Mouse (Mus musculus): ENCODE measurements around the gene Nhlrc1.

Nhlrc1 gene

GRCm38 (mm10) chr13:47013740-47014139 lies 910 bp downstream of the Nhlrc1 start:
- no peak for DNase-seq (ENCODE audit: low spot score in 2 of 2)

- no peak for DNase-seq (ENCODE audit: low spot score in 2 of 2)
Measured at GRCm38 (mm10) chr13:47001590-47001989, 13.1 kb downstream of the Nhlrc1 start.

GRCm38 (mm10) chr13:46999498-46999897 lies 15.2 kb downstream of the Nhlrc1 start:
- DNase-seq (ENCODE audit: low spot score in 2 of 2): no peak

DNA sequence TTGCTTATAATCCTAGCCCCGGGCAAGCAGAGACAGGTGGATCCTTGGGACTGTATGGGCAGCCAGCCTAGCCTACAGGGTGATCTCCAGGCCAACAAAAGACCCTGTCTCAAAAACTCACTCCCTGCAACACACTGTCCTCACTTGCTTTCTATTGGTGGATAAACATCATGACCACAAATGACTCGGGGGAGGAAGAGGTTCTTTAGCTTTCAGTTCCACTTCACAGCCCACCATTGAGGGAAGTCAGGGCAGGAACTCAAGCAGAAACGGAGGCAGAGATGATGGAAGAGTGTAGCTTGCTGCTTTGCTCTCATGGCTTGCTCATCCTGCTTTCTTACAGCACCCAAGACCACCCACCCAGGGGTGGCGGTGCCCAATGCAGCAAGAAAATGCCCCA lies 17.3 kb downstream of the Nhlrc1 start:
- no peak for DNase-seq (ENCODE audit: low spot score in 2 of 2)

GRCm38 (mm10) chr13:46993274-46993551 lies 21.4 kb downstream of the Nhlrc1 start:
- DNase-seq (ENCODE audit: low spot score in 2 of 2): no peak

DNA sequence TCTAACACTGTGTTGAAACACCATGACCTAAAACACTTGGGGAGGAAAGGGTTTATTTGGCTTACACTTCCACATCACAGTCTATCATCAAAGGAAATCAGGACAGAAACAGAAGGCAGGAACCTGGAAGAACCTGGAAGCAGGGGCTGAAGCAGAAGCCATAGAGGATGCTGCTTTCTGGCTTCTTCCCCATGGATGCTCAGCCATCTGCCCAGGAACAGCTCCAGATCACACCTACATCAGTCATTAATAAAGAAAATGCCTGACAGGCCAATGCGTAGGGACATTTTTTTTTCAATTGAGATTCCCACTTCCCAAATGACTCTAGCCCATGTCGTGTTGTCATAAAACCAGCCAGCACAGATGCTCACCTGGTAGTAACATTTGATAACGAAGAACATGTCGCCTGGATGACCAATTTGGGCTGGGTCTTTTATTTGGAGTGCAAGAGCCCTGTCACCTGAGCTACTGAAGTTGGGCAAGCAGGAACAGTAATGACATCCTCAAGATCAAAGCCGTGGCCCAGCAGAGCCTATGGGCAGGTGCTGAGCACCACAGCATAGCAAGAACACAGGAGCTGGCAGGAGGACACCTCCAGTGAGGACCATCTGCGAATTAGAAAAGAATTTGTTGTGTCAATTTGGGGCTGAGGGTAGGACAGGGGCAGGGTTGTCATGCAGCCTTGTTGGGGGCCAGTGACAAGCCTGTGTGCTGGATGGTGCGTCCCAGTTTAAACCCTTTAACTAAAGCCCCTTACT lies 22.0 kb downstream of the Nhlrc1 start:
- DNase-seq (ENCODE audit: low spot score in 2 of 2): no peak

- DNase-seq (ENCODE audit: low spot score in 2 of 2): no peak
Measured at GRCm38 (mm10) chr13:46990376-46991011, 24.2 kb downstream of the Nhlrc1 start.

DNA sequence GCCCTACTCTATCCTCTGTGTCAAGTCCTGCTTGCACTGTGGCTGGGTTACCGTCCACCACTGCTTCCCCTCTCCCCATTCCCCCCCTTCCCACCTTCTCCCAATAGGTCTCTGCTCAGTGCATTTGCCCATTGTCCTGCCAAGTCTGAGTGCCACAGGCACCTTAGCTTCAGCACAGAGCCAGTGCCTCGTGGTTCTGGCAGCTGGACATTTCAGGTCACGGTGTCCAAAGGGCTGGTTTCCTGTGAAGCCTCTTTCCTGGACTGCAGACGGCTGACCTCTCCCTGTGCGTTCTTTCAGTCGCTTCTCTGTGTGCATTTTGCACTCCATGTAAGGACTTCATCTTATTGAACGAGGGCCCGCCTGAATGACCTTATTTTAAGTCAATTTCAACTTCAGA lies 26.7 kb downstream of the Nhlrc1 start:
- no peak for DNase-seq (ENCODE audit: low spot score in 2 of 2)

DNA sequence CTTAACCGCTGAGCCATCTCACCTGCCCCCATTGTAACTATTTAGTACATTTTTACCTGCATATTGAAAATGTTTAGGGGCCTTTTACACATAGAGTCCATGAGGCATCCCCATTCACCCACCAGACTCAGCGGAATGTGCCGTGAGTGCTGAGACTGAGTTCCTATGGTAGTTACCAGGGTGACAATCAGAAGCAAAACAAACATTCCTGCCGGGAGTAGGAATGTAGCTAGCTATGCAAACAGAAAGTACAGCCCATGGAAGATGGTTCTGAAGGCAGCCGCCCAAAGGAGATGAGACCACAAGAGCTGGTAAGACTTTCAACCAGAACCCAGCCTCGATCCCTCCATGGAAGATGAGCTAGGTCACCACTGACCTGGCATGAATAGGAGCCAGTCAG lies 28.4 kb downstream of the Nhlrc1 start:
- DNase-seq (ENCODE audit: low spot score in 2 of 2): no peak

- DNase-seq (ENCODE audit: low spot score in 2 of 2): no peak
Measured at GRCm38 (mm10) chr13:46983878-46984277, 30.8 kb downstream of the Nhlrc1 start.

GRCm38 (mm10) chr13:46979836-46980490 lies 34.7 kb downstream of the Nhlrc1 start:
- no peak for DNase-seq (ENCODE audit: low spot score in 2 of 2)

DNA sequence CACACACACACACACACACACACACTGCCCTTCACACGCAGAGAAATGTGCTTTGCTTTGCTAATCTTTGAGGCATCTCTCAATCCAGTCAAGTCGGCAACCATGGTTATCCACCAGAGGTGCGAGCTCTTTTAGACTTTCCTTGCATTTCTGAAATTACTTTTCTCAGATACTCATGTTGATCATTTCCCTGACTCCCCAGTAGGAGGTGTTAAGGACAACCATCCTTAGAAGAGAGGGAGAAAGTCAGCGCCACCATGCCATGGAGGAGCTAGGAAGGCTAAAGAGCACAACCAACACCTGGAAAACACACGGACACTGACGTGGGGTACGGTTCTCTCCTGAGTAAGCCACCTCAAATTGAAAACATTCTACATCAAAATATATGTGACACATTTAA lies 38.1 kb downstream of the Nhlrc1 start:
- DNase-seq (ENCODE audit: low spot score in 2 of 2): no peak

DNA sequence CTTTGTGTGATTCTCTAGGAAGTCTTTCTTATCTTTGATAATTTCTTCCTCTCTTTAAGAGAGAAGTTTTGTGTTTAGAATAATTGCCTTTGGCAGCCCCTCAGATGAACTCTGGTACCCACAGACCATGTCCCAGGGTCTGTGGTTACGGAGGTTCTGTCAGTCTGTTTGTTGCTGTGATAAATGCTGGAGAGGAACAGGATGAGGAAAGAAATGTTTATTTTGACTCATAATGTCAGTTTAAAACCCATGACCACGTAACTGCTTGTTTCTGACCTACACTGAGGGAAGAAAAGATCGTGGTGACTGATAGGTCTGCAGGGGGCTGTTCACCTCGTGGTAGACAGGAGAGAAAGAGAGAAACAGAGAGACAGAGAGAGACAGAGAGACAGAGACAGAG lies 38.7 kb downstream of the Nhlrc1 start:
- no peak for DNase-seq (ENCODE audit: low spot score in 2 of 2)

DNA sequence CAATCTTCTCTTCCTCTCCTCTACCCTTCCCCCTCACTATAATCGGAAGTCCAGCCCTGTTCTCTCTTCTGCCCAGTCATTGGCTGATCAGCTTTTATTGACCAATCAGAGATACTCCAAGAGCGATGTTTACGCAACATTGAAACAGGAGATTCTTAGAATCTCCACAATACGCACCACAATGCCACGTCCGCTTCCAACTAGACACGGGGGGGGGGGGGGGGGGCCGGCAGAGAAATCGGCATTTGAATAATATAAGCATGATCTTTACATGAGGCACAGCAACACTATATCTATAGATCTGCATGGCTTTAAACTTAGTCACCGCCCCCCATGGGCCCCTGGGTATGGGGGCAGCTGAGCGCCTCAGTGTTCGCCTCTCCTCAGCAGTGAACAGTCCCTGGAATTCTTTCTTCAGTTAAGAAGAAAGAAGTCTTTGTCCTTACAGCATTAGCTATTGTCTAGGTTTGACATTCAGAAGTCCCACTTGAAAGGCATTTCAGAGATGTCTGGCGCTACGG lies 39.6 kb downstream of the Nhlrc1 start:
- no peak for DNase-seq (ENCODE audit: low spot score in 2 of 2)

DNA sequence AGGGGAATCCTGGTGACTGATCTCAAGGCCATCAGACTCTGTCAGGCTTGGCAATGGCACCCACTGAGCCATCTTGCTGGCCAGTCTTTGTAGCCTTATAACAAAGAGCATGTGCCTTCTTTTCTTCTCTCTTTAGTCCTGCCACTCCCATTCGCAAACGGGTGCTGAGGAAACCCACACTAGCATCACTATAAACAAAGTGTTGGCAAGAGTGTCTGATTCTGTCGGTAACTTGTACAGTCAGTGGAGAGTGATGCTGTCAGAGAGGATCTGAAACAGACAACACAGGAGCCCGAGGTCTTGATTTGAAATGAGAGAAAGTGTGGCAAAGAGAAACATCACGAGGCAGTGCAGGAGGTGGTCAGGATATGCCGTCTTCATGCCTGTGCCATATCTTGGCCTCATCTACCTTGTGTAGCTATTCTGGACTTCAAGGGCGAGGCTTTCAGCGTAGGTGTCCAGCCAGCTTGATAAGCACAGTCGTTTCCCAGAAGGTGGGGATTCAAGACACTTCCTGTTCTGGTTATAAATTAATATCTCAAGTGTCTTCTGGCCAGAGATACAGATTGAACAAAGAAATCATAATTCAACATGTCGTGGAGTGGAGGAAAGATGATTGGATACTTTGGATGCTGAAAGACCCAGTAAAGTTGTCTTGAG lies 44.2 kb downstream of the Nhlrc1 start:
- no peak for DNase-seq (ENCODE audit: low spot score in 2 of 2)

DNA sequence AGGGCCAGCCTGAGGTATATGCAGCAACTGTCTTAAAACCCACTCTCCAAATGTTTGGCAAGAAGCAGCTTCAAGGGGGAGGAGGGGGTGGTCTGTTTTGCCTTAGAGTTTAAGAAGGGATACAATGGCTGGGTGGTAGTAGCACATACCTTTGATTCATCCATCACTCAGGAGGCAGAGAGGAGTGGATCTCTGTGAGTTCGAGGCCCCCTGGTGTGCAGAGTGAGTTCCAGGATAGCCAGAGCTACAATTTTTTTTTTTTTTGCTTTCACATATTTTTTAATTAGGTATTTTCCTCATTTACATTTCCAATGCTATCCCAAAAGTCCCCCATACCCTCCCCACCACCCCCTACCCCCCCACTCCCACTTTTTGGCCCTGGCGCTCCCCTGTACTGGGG lies 46.0 kb downstream of the Nhlrc1 start:
- no peak for DNase-seq (ENCODE audit: low spot score in 2 of 2)

DNA sequence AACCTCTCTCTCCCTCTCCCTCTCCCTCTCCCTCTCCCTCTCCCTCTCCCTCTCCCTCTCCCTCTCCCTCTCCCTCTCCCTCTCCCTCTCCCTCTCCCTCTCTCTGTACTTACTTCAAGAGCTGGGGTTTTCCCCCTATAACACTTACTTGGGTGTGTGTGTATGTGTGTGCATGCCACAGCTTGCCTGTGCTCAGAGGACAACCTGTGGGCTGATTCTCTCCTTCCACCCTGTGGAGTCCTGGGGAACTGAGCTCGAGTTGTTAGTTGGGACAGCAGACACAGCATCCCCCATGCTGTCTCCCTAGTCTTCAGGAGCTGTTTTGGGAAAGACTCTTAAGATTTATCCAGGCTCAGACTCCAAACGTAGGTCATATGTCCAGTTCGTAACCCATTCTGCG lies 47.3 kb downstream of the Nhlrc1 start:
- DNase-seq (ENCODE audit: low spot score in 2 of 2): no peak
